Mouse (Mus musculus) myocyte (in vitro differentiated cells): ENCODE results near the gene Nod2. TPM values are rescaled to one million over a fixed set of nuclear protein-coding genes. Genes with fewer than 3 reads are reported as not detected.
A peak's percentile ranks its signal among the peaks of the same experiment; 100 is the strongest.

Experiments used
- H3K27me3 ChIP-seq: one replicate; pipeline ENCODE4 v1.6.1; 2011; ENCODE audit not compliant: control insufficient read depth, insufficient read depth, insufficient read length
- H3K36me3 ChIP-seq: one replicate; pipeline ENCODE4 v1.6.1; 2011; ENCODE audit not compliant: control insufficient read depth, insufficient read depth
- H3K4me2 ChIP-seq: one replicate; pipeline ENCODE4 v1.6.1; 2011; ENCODE audit warnings: low read depth, control low read depth
- H3K4me3 ChIP-seq: one replicate; pipeline ENCODE4 v1.5.1; 2011; ENCODE audit warnings: mild to moderate bottlenecking, control low read depth, moderate library complexity
- H3K79me2 ChIP-seq: one replicate; pipeline ENCODE4 v1.6.1; 2011; ENCODE audit not compliant: control insufficient read depth, insufficient read depth
- H3ac ChIP-seq: one replicate; pipeline ENCODE4 v1.6.1; 2011; ENCODE audit not compliant: control insufficient read depth, insufficient read length
- CEBPB ChIP-seq: IDR thresholded peaks from 2 replicates; pipeline ENCODE4 v1.6.1; 2011; ENCODE audit warnings: mild to moderate bottlenecking, moderate library complexity; ENCODE audit not compliant: poor library complexity, insufficient read depth, severe bottlenecking
- E2F4 ChIP-seq: IDR thresholded peaks from one replicate; pipeline ENCODE4 v1.6.1; 2011; ENCODE audit warnings: mild to moderate bottlenecking, control low read depth, moderate library complexity; ENCODE audit not compliant: insufficient read depth
- MAX ChIP-seq: IDR thresholded peaks from one replicate; pipeline ENCODE4 v1.6.1; 2011; ENCODE audit warnings: low read depth, mild to moderate bottlenecking, control low read depth
- MYOD1 ChIP-seq, 3 experiments: IDR thresholded peaks; one replicate each; pipeline ENCODE4 v1.6.1; 2011; ENCODE audit warnings: control low read depth in 2 of 3, low read depth in 2 of 3, mild to moderate bottlenecking in 2 of 3, moderate library complexity in 1 of 3; ENCODE audit not compliant: insufficient read length in 2 of 3, control insufficient read depth in 1 of 3
- MYOG ChIP-seq, 3 experiments: IDR thresholded peaks; one replicate each; pipeline ENCODE4 v1.6.1; 2011; ENCODE audit warnings: control low read depth in 2 of 3, low read depth in 2 of 3, mild to moderate bottlenecking in 2 of 3; ENCODE audit not compliant: insufficient read length in 2 of 3, control insufficient read depth in 1 of 3, insufficient read depth in 1 of 3
- POLR2A ChIP-seq: IDR thresholded peaks from one replicate; pipeline ENCODE4 v1.6.1; 2011; ENCODE audit warnings: low read depth, mild to moderate bottlenecking, control low read depth, moderate library complexity; ENCODE audit not compliant: insufficient read length
- POLR2AphosphoS2 ChIP-seq: IDR thresholded peaks from one replicate; pipeline ENCODE4 v1.6.1; 2011; ENCODE audit warnings: low read depth, control low read depth; ENCODE audit not compliant: insufficient read length
- REST ChIP-seq: IDR thresholded peaks from one replicate; pipeline ENCODE4 v1.6.1; 2011; ENCODE audit warnings: mild to moderate bottlenecking, control low read depth, moderate library complexity; ENCODE audit not compliant: insufficient read depth, insufficient read length
- SRF ChIP-seq: IDR thresholded peaks from one replicate; pipeline ENCODE4 v1.6.1; 2011; ENCODE audit warnings: low read depth; ENCODE audit not compliant: control insufficient read depth, insufficient read length
- TCF12 ChIP-seq: IDR thresholded peaks from one replicate; pipeline ENCODE4 v1.6.1; 2011; ENCODE audit warnings: mild to moderate bottlenecking, control low read depth; ENCODE audit not compliant: poor library complexity, insufficient read depth, severe bottlenecking
- TCF3 ChIP-seq: IDR thresholded peaks from one replicate; pipeline ENCODE4 v1.6.1; 2011; ENCODE audit warnings: low read depth, control low read depth; ENCODE audit not compliant: insufficient read length
- USF1 ChIP-seq: IDR thresholded peaks from one replicate; pipeline ENCODE4 v1.6.1; 2011; ENCODE audit warnings: low read depth, mild to moderate bottlenecking, control low read depth, moderate library complexity
- polyA plus RNA-seq: library from polyadenylated mRNA; unstranded; fragments of >200 nt; fragmentation: generic; extraction: Trizol; gene quantifications from one replicate; pipeline ENCODE4 v1.2.1, GENCODE M21; 2012; ENCODE audit warnings: missing spikeins

Gene Nod2
- polyA plus RNA-seq, 1 experiment: 1.6 TPM

GRCm38 (mm10) chr8:88694291-88694690 lies 47.2 kb downstream of the Nod2 start:
- peaks cover 13% of the 10 kb centered on the region for H3K79me2 ChIP-seq
- H3K4me3 ChIP-seq: no peak overlapping the region
- TF ChIP-seq TCF12 (no peak), SRF (no peak), MYOD1 (IDR thresholded peaks at IDR 0.05; ENCODE audit: control insufficient read depth in 1 of 3, insufficient read length in 2 of 3, low read depth in 2 of 3) (no peak), CEBPB (no peak), MAX (no peak), USF1 (no peak)

GRCm38 (mm10) chr8:88696228-88696627 lies 49.1 kb downstream of the Nod2 start:
- no peak overlapping the region for H3ac ChIP-seq
- no peaks in the 10 kb centered on the region for H3K36me3 ChIP-seq
- TF ChIP-seq POLR2A: no peak
- H3K4me3 ChIP-seq: peak overlapping the region; percentile 68
- no peaks in the 10 kb centered on the region for H3K27me3 ChIP-seq
- H3K79me2 ChIP-seq: peaks cover 31% of the 10 kb centered on the region
- peak overlapping the region; percentile 87 for H3K4me2 ChIP-seq

More at GRCm38 (mm10) chr8:88694291-88694690, 47.2 kb downstream of the Nod2 start:
- no peak overlapping the region for H3K4me2 ChIP-seq
- no peak overlapping the region for H3ac ChIP-seq
- H3K36me3 ChIP-seq: no peaks in the 10 kb centered on the region
- H3K27me3 ChIP-seq: no peaks in the 10 kb centered on the region

- peak within 1 kb of the TSS; percentile 87 for H3K4me2 ChIP-seq
- H3K36me3 ChIP-seq: no peaks in the 10 kb centered on the region
- no peak for TF ChIP-seq REST
- TF ChIP-seq SRF: peak; percentile 8
- TF ChIP-seq CEBPB: no peak
- no peak for TF ChIP-seq POLR2AphosphoS2
- no peak for TF ChIP-seq MYOG (IDR thresholded peaks at IDR 0.05; ENCODE audit: control insufficient read depth in 1 of 3, insufficient read depth in 1 of 3, insufficient read length in 2 of 3, low read depth in 2 of 3)
- TF ChIP-seq POLR2A: peak; percentile 20
- TF ChIP-seq MAX: no peak
- no peak for TF ChIP-seq TCF3
- no peak for TF ChIP-seq E2F4
- no peak for TF ChIP-seq TCF12
- no peak for TF ChIP-seq USF1
- peak in 1 of 3 experiments; percentile 41 for TF ChIP-seq MYOD1 (IDR thresholded peaks at IDR 0.05; ENCODE audit: control insufficient read depth in 1 of 3, insufficient read length in 2 of 3, low read depth in 2 of 3)
- H3ac ChIP-seq: peak within 1 kb of the TSS; percentile 54
- H3K4me3 ChIP-seq: peak within 1 kb of the TSS; percentile 68
- no peaks in the 10 kb centered on the region for H3K27me3 ChIP-seq
- H3K79me2 ChIP-seq: peaks cover 31% of the 10 kb centered on the region
These were observed 49.9 kb downstream of the Nod2 start, which contains the start of gene Cyld for GRCm38 (mm10) chr8:88696721-88697641. Gene Cyld, plus strand, starts transcription at chr8:88697028.

GRCm38 (mm10) chr8:88697642-88698031 lies 50.5 kb downstream of the Nod2 start:
- Histone ChIP-seq H3K27me3 (no peaks in the 10 kb centered on the region), H3K4me2 (peak overlapping the region; percentile 85), H3K79me2 (peaks cover 34% of the 10 kb centered on the region), H3K4me3 (peak overlapping the region; percentile 68), H3ac (peak overlapping the region; percentile 54), H3K36me3 (no peaks in the 10 kb centered on the region)
- TF ChIP-seq CEBPB: no peak
- no peak for TF ChIP-seq MAX
- TF ChIP-seq TCF3: no peak
- TF ChIP-seq REST: no peak
- no peak for TF ChIP-seq SRF
- TF ChIP-seq MYOG (IDR thresholded peaks at IDR 0.05; ENCODE audit: control insufficient read depth in 1 of 3, insufficient read depth in 1 of 3, insufficient read length in 2 of 3, low read depth in 2 of 3): no peak
- no peak for TF ChIP-seq POLR2A
- TF ChIP-seq USF1: no peak
- TF ChIP-seq POLR2AphosphoS2: no peak
- no peak for TF ChIP-seq MYOD1 (IDR thresholded peaks at IDR 0.05; ENCODE audit: control insufficient read depth in 1 of 3, insufficient read length in 2 of 3, low read depth in 2 of 3)
- TF ChIP-seq E2F4: no peak
- no peak for TF ChIP-seq TCF12

- peak overlapping the region; percentile 68 for H3K4me3 ChIP-seq
- H3K36me3 ChIP-seq: no peaks in the 10 kb centered on the region
- TF ChIP-seq E2F4 (no peak), CEBPB (no peak), TCF3 (no peak), MAX (no peak), POLR2A (no peak), SRF (no peak), TCF12 (no peak), MYOD1 (IDR thresholded peaks at IDR 0.05; ENCODE audit: control insufficient read depth in 1 of 3, insufficient read length in 2 of 3, low read depth in 2 of 3) (no peak), MYOG (IDR thresholded peaks at IDR 0.05; ENCODE audit: control insufficient read depth in 1 of 3, insufficient read depth in 1 of 3, insufficient read length in 2 of 3, low read depth in 2 of 3) (no peak), POLR2AphosphoS2 (no peak)
- peaks cover 38% of the 10 kb centered on the region for H3K79me2 ChIP-seq
- peak overlapping the region; percentile 85 for H3K4me2 ChIP-seq
- no peaks in the 10 kb centered on the region for H3K27me3 ChIP-seq
- peak overlapping the region; percentile 54 for H3ac ChIP-seq
These were observed 50.9 kb downstream of the Nod2 start for GRCm38 (mm10) chr8:88698048-88698447.
